Mouse (Mus musculus) spleen, postnatal 4 days (tissue): ENCODE data around the gene Slc25a24.
A peak's percentile ranks its signal among the peaks of the same experiment; 100 is the strongest.

ENCODE experiments used
- DNase-seq, 2 experiments: peaks; one replicate each; pipeline ENCODE4 v3.0.0; 2022; ENCODE audit warnings: low spot score in 2 of 2

Gene Slc25a24

DNA sequence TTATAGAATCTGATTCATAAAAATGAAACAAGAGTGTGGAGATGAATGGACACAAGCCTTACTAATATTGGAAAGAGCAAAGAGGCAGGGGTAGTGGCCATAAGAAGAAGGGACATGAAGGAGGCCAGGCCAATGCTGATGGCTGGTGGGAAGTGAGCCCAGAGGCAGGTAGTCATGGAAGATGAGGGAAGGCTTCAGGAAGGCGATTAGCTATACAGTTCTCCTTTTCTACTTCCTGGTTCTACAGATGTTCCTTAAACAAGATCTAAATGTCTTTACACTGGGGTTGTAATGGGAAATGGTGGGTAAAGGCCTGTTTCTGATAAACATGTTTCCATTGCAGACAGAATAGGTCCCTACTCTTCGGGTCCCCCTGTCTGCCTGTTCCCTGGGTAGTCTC, 46.2 kb downstream of the Slc25a24 start:
- no peak for DNase-seq

DNA sequence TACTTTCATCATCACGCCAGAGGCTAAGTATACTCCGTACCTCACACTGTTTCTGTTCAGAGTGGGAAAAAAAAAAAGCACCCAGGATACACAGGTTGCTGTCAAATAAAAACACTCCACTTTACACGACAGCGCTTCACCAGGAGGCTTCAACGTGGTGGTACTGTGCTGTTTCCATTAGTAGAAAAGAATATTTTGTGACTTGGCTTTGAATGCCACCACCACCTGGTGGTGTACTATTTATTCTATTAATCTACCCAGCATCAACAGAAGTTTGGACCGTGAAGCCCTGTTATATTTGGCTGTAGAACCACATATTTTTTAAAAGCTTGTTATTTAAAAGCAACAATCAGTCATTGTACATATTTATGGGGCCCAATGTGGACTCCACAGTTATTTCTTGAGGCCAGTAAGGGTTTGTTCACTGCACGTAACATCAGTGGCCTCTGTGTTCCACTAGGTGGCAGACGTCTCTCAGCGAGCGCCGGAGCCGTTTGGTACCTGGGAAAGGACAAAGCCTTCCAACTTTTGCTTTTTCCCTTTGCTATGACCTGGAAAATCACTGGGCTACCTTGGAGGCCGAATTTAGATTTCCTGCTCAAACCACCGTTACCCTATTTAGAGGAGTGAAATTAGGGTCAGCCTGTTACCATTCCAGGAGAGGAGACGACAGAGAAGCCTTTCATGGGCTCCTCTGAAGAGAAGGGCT, 48.3 kb downstream of the Slc25a24 start:
- peak in 1 of 2 experiments; percentile 15 for DNase-seq

DNA sequence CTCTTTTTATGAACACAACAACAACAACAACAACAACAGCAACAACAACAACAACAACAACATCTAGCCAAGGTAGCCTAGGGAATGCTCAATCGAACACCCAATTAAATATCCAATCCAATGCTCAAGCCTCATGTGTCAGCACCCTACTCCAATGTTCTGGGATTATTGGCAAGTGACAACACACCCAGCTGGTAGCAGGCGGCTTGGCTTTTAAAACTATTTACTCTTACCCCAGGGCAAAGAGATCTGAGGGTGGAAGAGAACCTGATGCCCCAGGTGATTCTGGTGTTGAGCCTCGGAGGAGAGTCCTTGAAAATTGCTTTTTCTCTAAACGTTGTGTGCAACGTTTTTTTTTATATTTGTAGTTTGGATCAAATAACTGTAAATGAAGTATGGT, 51.4 kb downstream of the Slc25a24 start:
- no peak for DNase-seq

DNA sequence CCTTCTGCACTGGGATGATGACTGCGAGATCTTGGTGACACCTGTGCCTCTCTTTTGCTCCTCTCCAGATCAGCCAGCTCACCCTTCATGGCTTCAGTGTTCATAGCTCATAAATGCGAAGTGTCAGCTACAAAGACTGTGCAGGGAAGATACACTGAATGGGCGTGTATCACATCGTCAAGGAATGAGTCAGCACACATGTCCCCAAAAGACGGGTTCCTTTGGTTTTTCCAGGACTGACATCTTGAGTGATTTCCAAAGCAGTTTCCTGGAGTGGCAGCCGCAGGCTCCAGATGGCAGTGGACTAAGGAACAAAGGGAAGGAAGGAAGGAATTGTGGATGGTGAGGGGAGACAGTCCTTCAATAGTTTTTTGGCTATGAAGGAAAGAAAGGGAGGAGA, 55.8 kb downstream of the Slc25a24 start:
- DNase-seq, result no peak

DNA sequence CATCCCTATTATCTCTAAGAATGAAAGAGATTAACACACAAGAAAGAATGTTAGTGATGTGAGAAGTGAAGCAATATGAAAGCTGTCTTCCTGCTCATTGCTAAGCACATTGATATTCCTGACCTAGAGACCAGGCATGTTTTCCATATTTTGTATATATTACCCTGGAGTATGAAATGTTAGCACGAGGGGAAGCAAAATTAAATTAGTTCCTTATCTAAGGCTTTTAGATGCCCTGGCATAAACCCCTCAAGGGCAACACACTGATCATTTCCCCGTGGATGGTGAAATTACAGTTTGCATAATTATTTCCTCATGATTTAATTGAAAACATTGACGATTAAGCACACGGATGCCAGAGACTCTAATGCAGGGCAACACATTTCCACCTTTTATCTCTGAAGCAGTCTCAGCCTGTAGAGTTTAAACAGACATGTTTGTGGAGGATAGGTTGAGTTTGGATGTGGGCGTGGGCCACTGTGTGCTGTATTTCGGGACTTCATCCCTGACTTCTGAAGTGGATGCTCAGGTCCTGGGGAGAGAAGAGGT, 56.7 kb downstream of the Slc25a24 start:
- no peak for DNase-seq

DNA sequence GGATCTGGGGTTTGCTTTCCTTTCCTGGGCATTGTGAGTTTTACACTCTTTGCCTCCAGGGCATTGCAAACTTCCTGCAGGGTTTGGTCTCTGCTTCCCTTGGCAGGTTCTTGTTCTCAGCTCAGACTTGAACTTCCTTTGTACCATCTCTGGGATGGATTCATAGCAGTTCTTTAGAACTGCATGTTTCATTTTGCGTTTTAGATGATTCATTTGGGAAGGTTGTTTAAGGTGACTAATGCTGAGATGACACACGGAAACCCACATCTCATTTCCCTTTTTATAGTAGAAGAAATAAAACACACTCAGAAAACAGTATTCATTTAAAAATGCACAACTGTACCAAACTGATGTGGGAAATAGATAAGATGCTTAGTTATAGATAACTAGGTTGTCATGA, 73.2 kb downstream of the Slc25a24 start:
- DNase-seq, result no peak

DNA sequence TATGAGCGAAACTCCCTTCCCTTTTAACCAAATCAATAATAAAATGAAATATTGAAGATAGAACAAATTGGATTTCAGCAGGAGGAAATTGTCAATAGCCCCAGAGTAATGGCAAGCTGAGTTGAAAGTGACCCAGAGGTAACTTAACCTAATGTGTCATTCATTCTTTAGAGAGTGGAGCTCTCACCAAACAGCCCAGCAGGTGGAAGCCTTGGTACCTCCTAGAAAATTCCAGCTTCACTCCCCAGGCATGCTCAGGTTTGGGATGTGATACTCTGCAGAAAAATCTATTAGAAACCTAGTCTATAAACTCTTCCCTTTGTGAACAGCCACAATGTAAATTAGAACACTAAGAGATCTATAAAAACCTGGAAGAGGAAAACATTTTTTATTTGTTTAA, 76.3 kb downstream of the Slc25a24 start:
- DNase-seq, result no peak

DNA sequence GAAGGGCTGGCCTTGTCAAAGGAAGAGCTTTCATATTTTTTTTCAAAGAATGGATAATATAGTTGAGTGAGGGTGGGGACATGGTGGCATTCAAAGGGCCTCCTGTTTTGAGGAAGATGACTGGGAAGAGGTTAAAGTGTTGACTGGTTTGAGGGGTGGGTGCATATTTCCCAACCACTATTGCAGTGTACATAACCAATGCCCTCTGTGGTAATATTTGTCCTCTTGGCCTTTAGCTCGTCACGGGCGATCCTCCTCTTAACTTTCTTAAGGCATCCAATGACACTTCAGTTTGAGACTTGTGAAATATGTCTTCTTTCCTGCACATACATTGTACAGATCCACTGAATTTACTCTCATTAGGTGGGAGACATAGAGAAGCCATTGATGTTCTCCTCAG, 89.4 kb downstream of the Slc25a24 start:
- DNase-seq, result no peak

DNA sequence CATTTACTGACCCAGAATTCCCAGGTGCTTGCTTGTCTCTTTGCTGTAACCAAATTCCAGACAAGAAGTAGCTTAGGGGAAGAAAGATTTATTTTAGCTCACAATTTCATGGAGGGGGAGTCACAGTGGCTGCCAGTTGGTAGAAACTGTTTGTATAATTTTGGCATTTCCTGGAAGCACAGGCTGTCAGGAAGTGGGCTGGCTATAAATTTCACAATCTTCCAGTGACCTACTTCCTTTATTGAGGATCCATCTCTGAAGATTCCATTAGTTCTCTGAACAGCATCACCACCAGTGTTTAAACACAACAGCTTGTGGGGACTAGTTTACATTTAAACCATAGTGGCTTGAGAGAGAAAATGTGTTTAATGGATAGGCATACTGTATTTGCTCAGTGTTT, 93.4 kb downstream of the Slc25a24 start:
- DNase-seq, result no peak
